In the genomic region with DNA sequence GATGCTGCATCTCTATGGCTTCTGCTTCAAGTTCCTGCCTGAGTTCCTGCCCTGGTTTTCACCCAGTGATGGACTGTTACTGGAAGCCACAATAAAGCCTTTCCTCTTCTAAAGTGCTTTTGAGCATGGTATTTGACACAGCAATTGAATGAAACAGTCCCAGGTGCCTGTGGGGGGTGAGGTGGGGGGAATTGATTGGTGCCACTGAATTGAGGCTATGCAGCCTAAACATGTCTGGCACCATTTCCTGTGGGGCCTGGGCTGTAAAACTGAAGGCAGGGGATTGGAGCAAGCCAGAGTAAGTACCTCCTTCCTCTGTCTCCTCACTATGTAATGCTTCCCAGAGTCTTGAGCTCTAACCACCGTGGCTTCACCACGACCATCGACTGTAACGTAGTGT, we compare ENCODE assay signal across 18 mouse cellular contexts. TPM values are rescaled to one million over a fixed set of nuclear protein-coding genes. Genes with fewer than 3 reads are reported as not detected.
DNase-seq lines count a peak whose midpoint lies in the region; ATAC-seq lines count a peak whose summit lies in the region.
"Had no signal": no experiment of that assay in that cellular context is flagged by ENCODE, and none has a peak within 500 bp of the region (broad histone marks: within the 10 kb centered on the region; RNA-seq: fewer than 3 reads in every experiment).

No protein-coding gene starts in this region.

- no peak overlapping the region for H3K4me2 ChIP-seq in limb, embryonic 11.5 days (ENCODE audit: low read depth, severe bottlenecking)
- H3K4me2 ChIP-seq: embryonic facial prominence, embryonic 12.5 days; forebrain, embryonic 15.5 days; heart, embryonic 12.5 days; hindbrain, embryonic 13.5 days; intestine, embryonic 15.5 days had no signal

- H3K27me3 ChIP-seq in limb, embryonic 11.5 days (ENCODE audit: control insufficient read depth, insufficient read depth, low read length), result no peaks in the 10 kb centered on the region
- no peaks in the 10 kb centered on the region for H3K27me3 ChIP-seq in limb, embryonic 10.5 days (ENCODE audit: low read depth, poor library complexity, severe bottlenecking)
- H3K27me3 ChIP-seq: embryonic facial prominence, embryonic 12.5 days; forebrain, embryonic 15.5 days; heart, embryonic 12.5 days; hindbrain, embryonic 13.5 days; intestine, embryonic 15.5 days had no signal

- no peak for DNase-seq in limb, embryonic 11.5 days (ENCODE audit: low spot score)
- DNase-seq in limb, embryonic 10.5 days (ENCODE audit: low spot score), result no peak
- DNase-seq in thymus, postnatal 0 days (ENCODE audit: low spot score), result peak; percentile 89
- DNase-seq in thymus, postnatal 36 days, result peak; percentile 32 to 61
- no peak for DNase-seq in urinary bladder, postnatal 25 days (ENCODE audit: low spot score)
- DNase-seq in frontal cortex, postnatal 10 days (ENCODE audit: low spot score in 2 of 2), result no peak
- DNase-seq in retina, embryonic 14.5 days (ENCODE audit: low spot score), result no peak
- DNase-seq: adrenal gland, postnatal 10 days; cerebellum, adult 18-20 months; cerebellum, adult 9-11 months; gastrocnemius, postnatal 14 days had no signal

- WGBS in limb, embryonic 11.5 days, result 70% methylated on average over 4 of the region's 4 CpGs
- WGBS in limb, embryonic 10.5 days, result 81% methylated on average over 4 of the region's 4 CpGs

- no peak overlapping the region for H3K4me3 ChIP-seq in limb, embryonic 11.5 days (ENCODE audit: low read depth, low read length)
- no peak overlapping the region for H3K4me3 ChIP-seq in limb, embryonic 10.5 days
- H3K4me3 ChIP-seq: embryonic facial prominence, embryonic 12.5 days; forebrain, embryonic 15.5 days; heart, embryonic 12.5 days; hindbrain, embryonic 13.5 days; intestine, embryonic 15.5 days had no signal

- H3K9me3 ChIP-seq in limb, embryonic 11.5 days (ENCODE audit: control insufficient read depth, low read length), result no peaks in the 10 kb centered on the region
- no peaks in the 10 kb centered on the region for H3K9me3 ChIP-seq in limb, embryonic 10.5 days (replicated peaks)
- H3K9me3 ChIP-seq: embryonic facial prominence, embryonic 12.5 days; forebrain, embryonic 15.5 days; heart, embryonic 12.5 days; hindbrain, embryonic 13.5 days; intestine, embryonic 15.5 days had no signal

- H3K9ac ChIP-seq in limb, embryonic 11.5 days (ENCODE audit: low read length), result no peak overlapping the region
- H3K9ac ChIP-seq: embryonic facial prominence, embryonic 12.5 days; forebrain, embryonic 15.5 days; heart, embryonic 12.5 days; hindbrain, embryonic 13.5 days; intestine, embryonic 15.5 days had no signal

- H3K4me1 ChIP-seq in limb, embryonic 11.5 days (ENCODE audit: control insufficient read depth, insufficient read depth, low read length), result no peaks in the 10 kb centered on the region
- peaks cover 5% of the 10 kb centered on the region; the same call in 1 of the 2 replicates for H3K4me1 ChIP-seq in limb, embryonic 10.5 days
- H3K4me1 ChIP-seq: embryonic facial prominence, embryonic 12.5 days; forebrain, embryonic 15.5 days; intestine, embryonic 15.5 days had no signal

- no peaks in the 10 kb centered on the region for H3K36me3 ChIP-seq in limb, embryonic 11.5 days (ENCODE audit: control insufficient read depth, insufficient read depth, low read length)
- no peaks in the 10 kb centered on the region for H3K36me3 ChIP-seq in limb, embryonic 10.5 days
- H3K36me3 ChIP-seq: embryonic facial prominence, embryonic 12.5 days; forebrain, embryonic 15.5 days; heart, embryonic 12.5 days; hindbrain, embryonic 13.5 days; intestine, embryonic 15.5 days had no signal

- peak; percentile 62; the same call in 1 of the 2 replicates for ATAC-seq in limb, embryonic 11.5 days (ENCODE audit: insufficient number of reproducible peaks, low FRiP score, low TSS enrichment, low read depth)
- ATAC-seq in CD4-positive, CD25-positive, alpha-beta regulatory T cell, adult 4 months, result peak; percentile 54
- ATAC-seq: forebrain, embryonic 15.5 days; hindbrain, postnatal 0 days; intestine, embryonic 15.5 days had no signal

- no peak overlapping the region for H3K27ac ChIP-seq in limb, embryonic 11.5 days (replicated peaks; ENCODE audit: low read depth, low read length)
- no peak overlapping the region for H3K27ac ChIP-seq in limb, embryonic 10.5 days
- H3K27ac ChIP-seq: embryonic facial prominence, embryonic 12.5 days; forebrain, embryonic 15.5 days; hindbrain, embryonic 13.5 days; hindbrain, postnatal 0 days; intestine, embryonic 15.5 days had no signal

RNA-seq across cellular contexts. Expression of a gene that starts 15.6 kb away (rescaled TPM):
- 22.1 and 24.4 TPM in 2 replicates for polyA plus RNA-seq in limb, embryonic 11.5 days (2014; fragmentation: Nextera tagmentation; extraction: Ambion mirVana)
- 11.7 and 15.6 TPM in 2 replicates for polyA plus RNA-seq in limb, embryonic 10.5 days (2016; fragmentation: Nextera tagmentation; extraction: Ambion mirVana)
- under 1 TPM; 0.59 to 0.72 TPM for polyA plus RNA-seq in CD4-positive, CD25-positive, alpha-beta regulatory T cell, adult 4 months (2017; shearing (Covaris generic))
- 34.5 and 37.3 TPM in 2 replicates for polyA plus RNA-seq in thymus, postnatal 0 days (2015; fragmentation: Nextera tagmentation; extraction: Ambion mirVana)

RNA-seq across cellular contexts. Expression of a gene that starts 36.8 kb away (rescaled TPM):
- 49.1 and 49.9 TPM in 2 replicates for polyA plus RNA-seq in limb, embryonic 11.5 days (2014; fragmentation: Nextera tagmentation; extraction: Ambion mirVana)
- polyA plus RNA-seq in limb, embryonic 10.5 days (2016; fragmentation: Nextera tagmentation; extraction: Ambion mirVana), result 44.3 and 44.7 TPM in 2 replicates
- 10 to 100 TPM; 17.8 to 20.1 TPM for polyA plus RNA-seq in CD4-positive, CD25-positive, alpha-beta regulatory T cell, adult 4 months (2017; shearing (Covaris generic))
- 204 and 248 TPM in 2 replicates for polyA plus RNA-seq in thymus, postnatal 0 days (2015; fragmentation: Nextera tagmentation; extraction: Ambion mirVana)

RNA-seq across cellular contexts. Expression of a gene that starts 48.1 kb away (rescaled TPM):
- 88.2 and 95.1 TPM in 2 replicates for polyA plus RNA-seq in limb, embryonic 11.5 days (2014; fragmentation: Nextera tagmentation; extraction: Ambion mirVana)
- polyA plus RNA-seq in limb, embryonic 10.5 days (2016; fragmentation: Nextera tagmentation; extraction: Ambion mirVana), result 80.5 and 83.3 TPM in 2 replicates
- polyA plus RNA-seq in CD4-positive, CD25-positive, alpha-beta regulatory T cell, adult 4 months (2017; shearing (Covaris generic)), result 10 to 100 TPM; 36.0 to 41.4 TPM
- 158 and 174 TPM in 2 replicates for polyA plus RNA-seq in thymus, postnatal 0 days (2015; fragmentation: Nextera tagmentation; extraction: Ambion mirVana)

Comparison
In these comparisons a context has a peak if more than half of its experiments do, and no peak if none do; other contexts are left out.
1. DNase-seq: peak in thymus, postnatal 0 days (single experiment) and thymus, postnatal 36 days (2 of 2); none in limb, embryonic 11.5 days (single experiment), limb, embryonic 10.5 days (single experiment), urinary bladder, postnatal 25 days (single experiment), frontal cortex, postnatal 10 days (0 of 2) and retina, embryonic 14.5 days (single experiment).